Mouse (Mus musculus) fibroblast of lung, adult 2 months (primary cell): Measurements from ENCODE around the gene Serpinb9f.
"Not testable (repeated sequence)": the region's sequence is repeated elsewhere in the genome, so short reads cannot be mapped to it uniquely, and the experiment has no call there.

ENCODE experiments used
- DNase-seq: peaks from one replicate; pipeline ENCODE4 v3.0.0-alpha.2; 2011; ENCODE audit warnings: low read depth

Serpinb9f gene

GRCm38 (mm10) chr13:33323777-33324176 lies at the start of gene Serpinb9f:
Gene Serpinb9f, plus strand, starts transcription at chr13:33324077.
- DNase-seq = not testable (repeated sequence)

- not testable (repeated sequence) for DNase-seq
These were observed 15.2 kb upstream of the Serpinb9f start for GRCm38 (mm10) chr13:33308631-33309030.

- DNase-seq = not testable (repeated sequence)
These were observed 32.8 kb downstream of the Serpinb9f start for GRCm38 (mm10) chr13:33356666-33357065.
